ENCODE assay signal across 14 mouse cellular contexts in the genomic region with DNA sequence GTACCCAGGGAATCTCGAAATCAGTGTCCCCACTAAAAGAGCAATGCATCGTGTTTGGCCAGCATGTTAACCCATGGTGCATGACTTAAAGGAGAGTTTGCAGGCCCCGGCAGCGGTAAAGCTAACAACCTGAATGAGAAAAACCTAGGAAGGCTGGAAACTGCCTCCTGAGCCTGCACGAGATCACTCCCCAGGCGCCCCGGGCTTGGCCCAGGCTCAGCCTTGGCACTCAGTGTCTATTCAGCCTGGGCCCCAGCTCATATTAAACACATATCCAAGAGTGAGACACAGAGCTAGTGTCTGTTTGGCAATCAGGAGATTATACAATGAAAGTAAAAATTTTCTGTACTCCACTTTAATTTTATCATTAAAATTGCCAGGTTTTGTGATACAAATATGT.
"Had no signal": no experiment of that assay in that cellular context is flagged by ENCODE, and none has a peak within 500 bp of the region (broad histone marks: within the 10 kb centered on the region; RNA-seq: fewer than 3 reads in every experiment).

No protein-coding gene starts in this region.

- H3K4me3 ChIP-seq: limb, embryonic 13.5 days; midbrain, embryonic 12.5 days; neural tube, embryonic 13.5 days had no signal

- H3K27ac ChIP-seq: kidney, postnatal 0 days; limb, embryonic 13.5 days; liver, embryonic 14.5 days; midbrain, embryonic 12.5 days; neural tube, embryonic 13.5 days had no signal

- DNase-seq: kidney, postnatal 36 days; layer of hippocampus, adult 9-11 months; layer of hippocampus, postnatal 36 days; lung, adult 18-20 months; retina, postnatal 1 day; right cerebral cortex, postnatal 4 days; spleen, adult 18-20 months; thymus, adult 18-20 months; thymus, postnatal 14 days had no signal
